Mouse (Mus musculus): ENCODE results near the gene Adamts6. TPM values are rescaled to one million over a fixed set of nuclear protein-coding genes. Genes with fewer than 3 reads are reported as not detected.
A peak's percentile ranks its signal among the peaks of the same experiment; 100 is the strongest.

Gene Adamts6
- total RNA-seq, 2 experiments from 2014 or later = 3.9 to 4.6 TPM

DNA sequence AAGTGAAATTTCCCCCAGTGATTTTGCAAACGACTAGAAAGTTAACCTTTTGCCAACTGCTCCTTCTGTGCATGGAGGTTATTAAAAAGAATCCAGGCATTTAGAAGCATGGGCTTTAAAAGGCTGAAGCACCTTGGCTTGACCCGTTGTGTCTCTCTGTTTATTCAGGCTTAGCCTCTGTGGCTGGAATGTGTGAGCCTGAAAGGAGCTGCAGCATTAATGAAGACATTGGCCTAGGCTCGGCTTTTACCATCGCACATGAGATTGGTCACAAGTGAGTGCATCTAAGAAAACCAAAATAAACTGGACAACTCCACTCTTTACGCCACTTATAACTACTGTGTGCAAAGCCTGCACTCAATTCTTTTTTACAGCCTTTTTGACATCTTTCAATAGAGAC is 65.0 kb downstream of the Adamts6 start:
- no peak overlapping the region for H3K4me3 ChIP-seq
- no peak for DNase-seq (ENCODE audit: extremely low spot score in 1 of 2, low spot score in 2 of 2)
- intact Hi-C loops (cut with DNase I) = no loop called here
- no peak overlapping the region for H3K27ac ChIP-seq
- no peak for TF ChIP-seq CTCF (IDR thresholded peaks at IDR 0.05)

DNA sequence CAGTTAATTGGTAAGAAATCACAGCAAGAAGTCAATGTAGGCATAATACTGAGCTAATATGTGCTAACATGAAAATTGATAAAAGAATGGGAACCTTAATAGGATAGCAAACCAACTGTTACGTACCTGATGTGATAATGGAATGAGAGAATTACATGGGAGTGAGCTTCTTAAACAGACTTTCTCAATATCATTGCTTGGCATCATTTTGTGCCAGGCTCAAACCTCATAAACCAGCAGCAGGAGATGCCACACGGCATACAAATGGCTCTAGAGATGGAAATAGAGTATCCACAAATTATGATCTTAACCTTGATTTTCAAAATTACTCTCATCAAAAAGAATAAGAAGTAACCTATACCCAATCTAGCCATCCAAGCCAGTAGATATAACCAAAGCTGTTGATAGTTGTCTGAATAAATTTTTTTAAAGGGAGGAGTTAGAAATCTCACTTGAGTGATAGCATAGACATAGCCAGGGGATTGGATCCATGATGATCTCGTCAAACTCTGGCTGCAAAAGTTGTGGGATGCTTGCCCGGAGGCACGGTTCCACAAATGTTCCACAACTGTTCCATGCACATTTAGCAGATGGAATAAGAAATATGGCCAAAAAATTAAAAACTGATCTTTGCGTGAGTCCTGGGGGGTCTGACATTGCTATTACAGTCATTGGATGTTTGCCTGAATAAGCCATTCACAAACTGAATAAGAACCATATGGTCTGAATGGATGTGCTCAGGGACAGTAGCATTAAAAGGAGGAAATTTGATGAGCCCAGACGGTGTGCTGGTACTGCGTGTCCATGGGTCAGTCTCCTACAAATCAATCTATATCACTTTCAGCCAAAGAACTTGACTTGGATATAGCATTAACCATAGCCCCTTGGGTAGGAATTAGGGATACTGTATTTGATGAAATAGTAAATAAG is 106.1 kb downstream of the Adamts6 start:
- intact Hi-C loops (cut with DNase I) = no loop called here
- no peak overlapping the region for H3K27ac ChIP-seq
- DNase-seq (ENCODE audit: extremely low spot score in 1 of 2, low spot score in 2 of 2) = no peak

DNA sequence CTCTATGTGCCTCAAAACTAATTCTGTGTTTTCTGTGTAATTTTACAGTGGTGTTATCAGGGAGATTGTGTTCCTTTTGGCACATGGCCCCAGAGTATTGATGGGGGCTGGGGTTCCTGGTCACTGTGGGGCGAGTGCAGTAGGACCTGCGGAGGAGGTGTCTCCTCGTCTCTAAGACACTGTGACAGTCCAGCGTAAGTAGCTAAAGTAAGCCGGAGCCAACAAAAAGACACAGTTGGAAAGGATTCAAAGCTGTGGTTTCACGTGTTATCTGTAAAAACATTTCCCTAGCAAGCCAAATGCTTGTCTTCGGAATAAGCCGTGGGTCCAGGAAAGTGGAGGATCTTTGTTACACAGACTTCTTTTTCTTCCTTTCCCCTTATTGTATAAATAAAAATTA is 110.2 kb downstream of the Adamts6 start:
- no peak for DNase-seq (ENCODE audit: extremely low spot score in 1 of 2, low spot score in 2 of 2)
- no peak for TF ChIP-seq CTCF (IDR thresholded peaks at IDR 0.05)
- intact Hi-C loops (cut with DNase I) = no loop called here
- Histone ChIP-seq H3K4me3 (no peak overlapping the region), H3K27ac (no peak overlapping the region)

More for the DNA sequence above, 106.1 kb downstream of the Adamts6 start:
- no peak overlapping the region for H3K4me3 ChIP-seq
- no peak for TF ChIP-seq CTCF (IDR thresholded peaks at IDR 0.05)

DNA sequence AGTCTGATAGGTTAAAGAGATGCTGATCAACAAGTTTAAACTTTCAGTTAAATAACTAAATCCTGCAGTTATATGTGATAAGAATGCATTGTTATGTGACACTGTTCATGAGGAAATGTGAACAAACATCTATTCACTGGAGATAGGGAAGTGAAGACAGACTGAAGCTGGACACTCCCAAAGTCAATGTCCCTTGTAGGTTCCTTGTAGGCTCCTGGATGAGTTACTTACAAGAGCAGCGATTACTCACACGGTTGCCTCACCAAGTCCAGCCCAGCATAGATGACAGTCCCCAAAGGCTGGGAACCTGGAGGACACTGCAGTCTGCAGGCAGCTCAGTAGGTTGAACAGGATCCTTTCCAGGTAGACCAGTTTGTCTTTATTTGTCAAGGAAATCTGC is 145.1 kb downstream of the Adamts6 start:
- intact Hi-C loops (cut with DNase I) = no loop called here
- H3K27ac ChIP-seq = no peak overlapping the region
- TF ChIP-seq CTCF (IDR thresholded peaks at IDR 0.05) = no peak
- no peak overlapping the region for H3K4me3 ChIP-seq
- DNase-seq (ENCODE audit: extremely low spot score in 1 of 2, low spot score in 2 of 2) = no peak

DNA sequence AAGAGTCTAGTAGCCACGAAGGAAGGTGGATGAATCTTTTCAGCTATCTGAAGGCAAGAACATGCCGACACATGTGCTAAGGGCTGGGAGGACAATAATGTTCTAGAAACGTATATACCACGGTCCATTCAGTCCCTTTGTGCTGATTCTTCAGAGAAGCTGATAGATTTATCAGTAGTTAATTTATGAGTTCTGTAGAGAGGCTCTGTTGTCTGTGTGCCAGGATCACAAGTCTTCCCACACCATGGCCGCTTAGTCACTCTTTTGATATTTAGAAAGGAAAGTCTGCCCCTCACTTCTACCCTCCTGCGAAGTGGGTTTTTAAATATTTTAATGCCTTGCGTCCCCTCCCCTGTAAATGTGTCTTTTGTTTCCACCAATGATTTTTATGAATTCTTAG is 154.9 kb downstream of the Adamts6 start:
- intact Hi-C loops (cut with DNase I) = no loop called here
- Histone ChIP-seq H3K27ac (no peak overlapping the region), H3K4me3 (no peak overlapping the region)
- TF ChIP-seq CTCF (IDR thresholded peaks at IDR 0.05) = no peak
- no peak for DNase-seq (ENCODE audit: extremely low spot score in 1 of 2, low spot score in 2 of 2)

DNA sequence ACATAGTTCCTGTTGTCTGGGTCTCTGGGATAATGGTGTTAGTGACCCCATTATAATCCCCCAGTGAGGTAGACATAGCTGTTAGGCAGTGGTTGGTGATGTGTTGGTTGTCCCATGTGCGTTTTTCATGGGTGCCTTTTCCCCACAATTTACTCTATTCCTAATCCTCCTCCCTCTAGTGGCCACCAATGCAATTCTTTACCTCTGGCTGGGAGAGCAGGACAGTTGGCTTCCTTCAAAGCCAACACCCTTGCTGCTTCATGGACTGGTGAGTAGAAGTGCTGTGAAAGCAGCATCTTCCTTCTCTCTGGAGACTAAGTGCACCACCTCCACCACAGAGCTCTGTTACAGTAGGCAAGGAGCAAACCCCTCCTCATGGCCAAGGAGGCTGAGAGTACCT is 157.8 kb downstream of the Adamts6 start:
- intact Hi-C loops (cut with DNase I) = no loop called here
- Histone ChIP-seq H3K27ac (no peak overlapping the region), H3K4me3 (no peak overlapping the region)
- peak; percentile 11 for TF ChIP-seq CTCF (IDR thresholded peaks at IDR 0.05)
- no peak for DNase-seq (ENCODE audit: extremely low spot score in 1 of 2, low spot score in 2 of 2)

DNA sequence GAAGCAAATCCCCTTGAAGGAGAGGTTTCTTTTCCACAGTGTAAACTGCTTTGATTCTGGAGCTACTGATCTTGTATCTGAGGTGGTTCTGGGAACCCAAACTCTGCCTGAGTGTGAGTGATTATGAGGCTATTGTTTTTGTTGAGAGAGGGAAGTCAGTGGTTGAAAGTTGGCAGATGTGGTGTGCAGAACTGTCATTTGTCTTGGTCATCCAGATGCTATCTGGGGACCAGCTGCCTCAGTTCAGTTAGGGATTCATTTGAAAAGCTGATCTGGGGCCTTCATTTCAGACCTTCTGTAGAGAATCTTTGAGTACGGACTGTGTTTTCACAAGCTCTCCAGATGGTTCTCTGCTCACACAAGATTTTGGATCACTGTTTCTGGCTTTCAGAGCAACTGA is 159.3 kb downstream of the Adamts6 start:
- no peak overlapping the region for H3K4me3 ChIP-seq
- TF ChIP-seq CTCF (IDR thresholded peaks at IDR 0.05) = no peak
- no peak overlapping the region for H3K27ac ChIP-seq
- no peak for DNase-seq (ENCODE audit: extremely low spot score in 1 of 2, low spot score in 2 of 2)
- intact Hi-C loops (cut with DNase I) = no loop called here

DNA sequence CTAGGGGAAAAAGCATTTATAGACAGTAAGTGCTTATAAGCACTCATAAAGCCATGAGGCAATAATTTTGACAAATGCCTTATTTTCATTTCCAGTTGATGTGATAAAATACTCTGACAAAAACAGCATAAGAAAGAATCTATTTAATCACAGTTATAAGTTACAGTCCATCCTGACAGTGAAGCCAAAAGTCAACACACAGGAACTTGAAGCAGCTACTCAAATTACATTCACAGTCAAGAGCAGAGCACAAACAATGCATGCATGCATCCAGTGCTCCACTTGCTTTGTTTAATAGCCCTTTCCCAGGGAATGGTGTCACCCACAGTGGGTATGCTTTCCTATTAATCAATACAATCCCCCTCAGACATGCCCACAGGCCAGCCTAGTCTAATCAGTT is 159.8 kb downstream of the Adamts6 start:
- H3K27ac ChIP-seq = no peak overlapping the region
- intact Hi-C loops (cut with DNase I) = no loop called here

DNA sequence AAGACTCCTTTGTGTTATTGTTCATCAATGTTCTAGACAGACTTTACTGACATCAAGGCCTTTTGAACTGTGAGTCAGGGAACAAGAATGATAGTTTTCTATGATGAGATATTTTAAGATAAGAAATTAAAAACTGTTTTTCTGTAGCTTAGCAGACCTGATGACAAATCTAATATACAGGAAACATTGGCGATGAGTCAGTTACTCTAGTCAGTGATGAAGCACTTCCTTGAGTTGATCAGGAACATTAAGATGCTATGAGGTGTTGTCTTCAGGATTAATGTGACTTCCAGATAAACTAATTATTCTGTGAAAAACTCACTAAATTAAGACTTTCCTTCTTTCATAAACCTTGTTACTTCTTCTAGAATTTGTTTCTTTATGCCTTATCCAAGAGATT is 160.7 kb downstream of the Adamts6 start:
- Histone ChIP-seq H3K4me3 (no peak overlapping the region), H3K27ac (no peak overlapping the region)
- no peak for TF ChIP-seq CTCF (IDR thresholded peaks at IDR 0.05)
- intact Hi-C loops (cut with DNase I) = no loop called here
- DNase-seq (ENCODE audit: extremely low spot score in 1 of 2, low spot score in 2 of 2) = no peak

More for the DNA sequence above, 159.8 kb downstream of the Adamts6 start:
- H3K4me3 ChIP-seq = no peak overlapping the region
- DNase-seq (ENCODE audit: extremely low spot score in 1 of 2, low spot score in 2 of 2) = no peak
- no peak for TF ChIP-seq CTCF (IDR thresholded peaks at IDR 0.05)

DNA sequence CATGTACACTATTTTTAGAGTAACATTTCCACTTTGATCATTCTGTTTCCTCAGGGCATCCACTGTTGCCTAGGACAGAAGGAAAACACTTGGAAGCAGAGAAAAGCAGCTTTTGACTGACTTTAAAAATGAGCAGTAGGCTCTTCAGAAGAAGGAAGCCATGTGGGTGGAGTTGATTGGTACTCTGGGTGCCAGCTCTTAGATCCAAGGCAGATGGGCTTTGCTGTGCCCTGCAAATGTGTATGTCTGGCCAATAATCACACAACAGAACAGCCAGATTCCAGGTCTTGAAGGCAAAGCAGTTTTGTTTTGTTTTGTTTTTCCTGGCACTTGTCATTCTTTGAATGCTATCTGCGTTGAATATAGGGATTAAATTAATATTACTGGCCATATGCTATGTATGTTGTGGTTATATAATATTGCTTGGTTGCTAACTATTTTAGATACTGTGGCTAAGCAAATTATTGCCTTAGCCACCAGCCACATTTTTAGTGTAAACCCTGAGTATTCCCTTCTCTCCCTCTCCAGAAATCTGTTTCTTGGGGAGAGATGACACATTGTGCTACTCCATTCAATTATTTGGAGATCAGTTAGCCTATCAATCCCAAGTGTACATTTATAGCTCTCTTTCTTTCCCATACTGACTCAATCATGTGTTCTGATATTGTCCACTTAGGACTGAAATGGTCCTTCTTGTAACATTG is 165.8 kb downstream of the Adamts6 start:
- no peak for DNase-seq (ENCODE audit: extremely low spot score in 1 of 2, low spot score in 2 of 2)
- no peak overlapping the region for H3K4me3 ChIP-seq
- H3K27ac ChIP-seq = no peak overlapping the region
- no peak for TF ChIP-seq CTCF (IDR thresholded peaks at IDR 0.05)
- intact Hi-C loops (cut with DNase I) = no loop called here

DNA sequence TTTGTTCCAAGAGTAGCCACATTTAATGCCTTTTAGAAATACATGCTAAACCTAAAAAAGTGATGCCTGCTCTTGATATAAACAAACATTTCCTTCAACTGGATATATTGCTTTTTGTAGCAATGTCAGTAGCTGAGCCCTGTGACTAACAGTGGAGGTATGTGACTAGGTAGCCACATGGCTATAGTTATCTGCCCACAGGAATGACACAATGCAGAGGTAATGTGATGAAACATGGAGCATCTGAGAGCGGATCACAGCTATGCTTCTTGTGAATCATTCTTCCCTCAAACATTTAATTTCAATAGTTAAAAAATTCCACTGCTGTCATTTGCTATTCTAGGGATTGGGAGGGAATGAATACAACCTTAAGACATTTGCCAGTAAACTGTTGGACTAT is 172.7 kb downstream of the Adamts6 start:
- intact Hi-C loops (cut with DNase I) = no loop called here
- Histone ChIP-seq H3K4me3 (no peak overlapping the region), H3K27ac (no peak overlapping the region)
- no peak for TF ChIP-seq CTCF (IDR thresholded peaks at IDR 0.05)
- no peak for DNase-seq (ENCODE audit: extremely low spot score in 1 of 2, low spot score in 2 of 2)

DNA sequence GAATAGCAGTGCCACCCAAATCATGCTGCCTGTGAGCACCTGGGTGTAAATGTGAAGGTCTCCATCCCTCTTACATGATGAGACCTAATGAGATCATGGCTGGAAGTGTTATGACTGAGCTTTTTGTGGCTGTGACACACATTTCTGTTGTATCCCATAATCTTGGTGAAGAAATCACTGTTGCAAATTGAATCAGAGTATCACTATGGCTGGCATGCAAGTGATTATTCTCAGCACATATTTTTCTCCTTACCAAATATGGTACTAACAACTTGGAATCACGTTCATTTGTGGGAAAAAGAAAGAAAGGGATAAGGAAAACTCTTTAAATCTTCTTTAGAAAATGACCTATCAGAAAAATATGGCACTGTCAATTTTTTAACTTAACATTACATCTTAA is 180.4 kb downstream of the Adamts6 start:
- no peak for DNase-seq (ENCODE audit: extremely low spot score in 1 of 2, low spot score in 2 of 2)
- Histone ChIP-seq H3K27ac (no peak overlapping the region), H3K4me3 (no peak overlapping the region)
- no peak for TF ChIP-seq CTCF (IDR thresholded peaks at IDR 0.05)
- intact Hi-C loops (cut with DNase I) = no loop called here

All from left cerebral cortex, adult 2 months (tissue).